Mouse (Mus musculus): ENCODE data around the gene Zfp655. TPM values are rescaled to one million over a fixed set of nuclear protein-coding genes. Genes with fewer than 3 reads are reported as not detected.

Zfp655 gene
- polyA plus RNA-seq, 1 experiment from 2014 or later = 32.3 TPM

Other genes with a start within 250 kb of the Zfp655 start
- not detected in 2 replicates for gene Gm4871, start 199.0 kb upstream of the Zfp655 start, polyA plus RNA-seq (2015; fragmentation: Nextera tagmentation; extraction: Ambion mirVana)
- not detected in 2 replicates for gene 1700018F24Rik, start 188.7 kb upstream of the Zfp655 start, polyA plus RNA-seq (2015; fragmentation: Nextera tagmentation; extraction: Ambion mirVana)
- gene Arpc1a, start 147.9 kb upstream of the Zfp655 start, polyA plus RNA-seq (2015; fragmentation: Nextera tagmentation; extraction: Ambion mirVana) = 143 and 147 TPM in 2 replicates
- gene Kpna7, start 147.7 kb upstream of the Zfp655 start, polyA plus RNA-seq (2015; fragmentation: Nextera tagmentation; extraction: Ambion mirVana) = not detected in 2 replicates
- gene Arpc1b, start 117.5 kb upstream of the Zfp655 start, polyA plus RNA-seq (2015; fragmentation: Nextera tagmentation; extraction: Ambion mirVana) = 389 and 480 TPM in 2 replicates
- gene Pdap1, start 91.5 kb upstream of the Zfp655 start, polyA plus RNA-seq (2015; fragmentation: Nextera tagmentation; extraction: Ambion mirVana) = 89.2 and 95.1 TPM in 2 replicates
- 168 and 184 TPM in 2 replicates for gene Bud31, start 91.4 kb upstream of the Zfp655 start, polyA plus RNA-seq (2015; fragmentation: Nextera tagmentation; extraction: Ambion mirVana)
- 17.2 TPM in 2 replicates for gene Ptcd1, start 64.6 kb upstream of the Zfp655 start, polyA plus RNA-seq (2015; fragmentation: Nextera tagmentation; extraction: Ambion mirVana)
- gene Cpsf4, start 64.5 kb upstream of the Zfp655 start, polyA plus RNA-seq (2015; fragmentation: Nextera tagmentation; extraction: Ambion mirVana) = 40.7 and 40.8 TPM in 2 replicates
- gene Atp5j2, start 39.7 kb upstream of the Zfp655 start, polyA plus RNA-seq (2015; fragmentation: Nextera tagmentation; extraction: Ambion mirVana) = 590 and 623 TPM in 2 replicates
- 11.1 and 11.7 TPM in 2 replicates for gene Zkscan14, start 29.8 kb upstream of the Zfp655 start, polyA plus RNA-seq (2015; fragmentation: Nextera tagmentation; extraction: Ambion mirVana)
- 13.3 and 13.6 TPM in 2 replicates for gene Zkscan5, start 27.2 kb upstream of the Zfp655 start, polyA plus RNA-seq (2015; fragmentation: Nextera tagmentation; extraction: Ambion mirVana)
- 0.25 and 0.92 TPM in 2 replicates for gene Zscan25, start 48.8 kb downstream of the Zfp655 start, polyA plus RNA-seq (2015; fragmentation: Nextera tagmentation; extraction: Ambion mirVana)
- not detected in 2 replicates for gene Cyp3a57, start 113.6 kb downstream of the Zfp655 start, polyA plus RNA-seq (2015; fragmentation: Nextera tagmentation; extraction: Ambion mirVana)
- not detected in 2 replicates for gene Cyp3a16, start 238.0 kb downstream of the Zfp655 start, polyA plus RNA-seq (2015; fragmentation: Nextera tagmentation; extraction: Ambion mirVana)

Data from limb, embryonic 15.5 days (tissue).